Mouse (Mus musculus) kidney, adult 2 months (tissue): ENCODE results near the gene Edc3.

ENCODE experiments used
- CTCF ChIP-seq: fragments of 200-500 bp; conservative IDR thresholded peaks from 2 replicates; pipeline ENCODE4 v1.5.1; 2011; ENCODE audit warnings: low read depth, mild to moderate bottlenecking, control low read depth, low read length, moderate library complexity, mixed read lengths; ENCODE audit not compliant: insufficient read depth, insufficient read length
- POLR2A ChIP-seq: fragments of 200-500 bp; IDR thresholded peaks from one replicate; pipeline ENCODE4 v1.6.1; 2011; ENCODE audit warnings: low read depth, low read length, control low read depth

DNA sequence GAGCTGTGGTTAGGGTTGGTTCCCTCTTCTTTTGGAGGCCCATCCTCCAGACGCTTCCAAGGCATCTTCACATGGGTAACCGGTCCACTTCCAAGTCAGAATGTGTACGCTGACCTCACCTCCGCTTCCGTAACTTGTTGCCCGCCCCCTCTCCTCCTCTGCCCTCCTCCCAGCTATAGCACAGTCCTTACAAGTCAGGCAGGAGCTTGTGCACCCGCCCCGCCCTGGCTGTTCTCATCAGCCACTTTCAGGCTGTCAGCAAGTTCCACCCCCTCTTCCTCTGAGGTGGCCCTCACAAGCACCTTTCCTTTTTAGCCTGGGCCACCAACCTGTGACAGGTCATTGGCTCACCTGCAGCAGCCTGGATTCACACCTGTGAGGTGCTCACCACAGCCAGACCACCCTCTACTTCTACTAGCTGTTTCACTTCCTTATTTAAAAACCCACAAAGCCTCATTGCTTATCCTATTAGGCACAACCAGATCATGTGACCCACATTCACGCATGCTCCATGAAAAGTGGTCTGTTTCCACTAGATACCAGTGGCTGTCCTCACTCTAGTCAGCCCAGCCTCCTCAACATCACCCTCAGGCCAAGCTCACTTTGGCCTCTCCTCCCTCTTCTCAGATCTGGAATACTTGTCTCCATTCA, 92.1 kb downstream of the Edc3 start:
- TF ChIP-seq CTCF (no peak), POLR2A (no peak)
